Mouse (Mus musculus) gonadal fat pad, adult 2 months (tissue): ENCODE data around the gene Mpped2. TPM values are rescaled to one million over a fixed set of nuclear protein-coding genes. Genes with fewer than 3 reads are reported as not detected.

Source experiments
- DNase-seq: peaks from one replicate; pipeline ENCODE4 v3.0.0-alpha.2; 2012; ENCODE audit warnings: low read depth
- polyA plus RNA-seq: library from polyadenylated mRNA; depleted of rRNA; stranded (reverse); fragments of >200 nt; gene quantifications from 2 replicates; pipeline ENCODE4 v1.2.3, GENCODE M21; 2012

Mpped2 gene
- polyA plus RNA-seq, 1 experiment = 6.5 TPM

GRCm38 (mm10) chr2:106797855-106798254 is 104.8 kb downstream of the Mpped2 start:
- no peak for DNase-seq

GRCm38 (mm10) chr2:106798824-106799223 is 105.8 kb downstream of the Mpped2 start:
- no peak for DNase-seq

GRCm38 (mm10) chr2:106815898-106816297 is 122.8 kb downstream of the Mpped2 start:
- DNase-seq = no peak

- no peak for DNase-seq
These were observed 128.2 kb downstream of the Mpped2 start for GRCm38 (mm10) chr2:106821292-106821691.

- peak; percentile 42 for DNase-seq
These were observed 128.8 kb downstream of the Mpped2 start for GRCm38 (mm10) chr2:106821883-106822282.

- DNase-seq = no peak
These were observed 129.5 kb downstream of the Mpped2 start for GRCm38 (mm10) chr2:106822540-106822939.

GRCm38 (mm10) chr2:106825461-106825860 is 132.4 kb downstream of the Mpped2 start:
- DNase-seq = no peak

GRCm38 (mm10) chr2:106826023-106826422 is 133.0 kb downstream of the Mpped2 start:
- DNase-seq = no peak

GRCm38 (mm10) chr2:106826806-106827205 is 133.7 kb downstream of the Mpped2 start:
- no peak for DNase-seq

GRCm38 (mm10) chr2:106828573-106829310 is 135.7 kb downstream of the Mpped2 start:
- DNase-seq = no peak

- DNase-seq = no peak
These were observed 136.4 kb downstream of the Mpped2 start for GRCm38 (mm10) chr2:106829420-106829819.

GRCm38 (mm10) chr2:106832577-106832976 is 139.5 kb downstream of the Mpped2 start:
- no peak for DNase-seq

- DNase-seq = no peak
These were observed 140.1 kb downstream of the Mpped2 start for GRCm38 (mm10) chr2:106833212-106833611.

GRCm38 (mm10) chr2:106835321-106835720 is 142.3 kb downstream of the Mpped2 start:
- no peak for DNase-seq

GRCm38 (mm10) chr2:106837241-106837640 is 144.2 kb downstream of the Mpped2 start:
- no peak for DNase-seq

- no peak for DNase-seq
These were observed 151.1 kb downstream of the Mpped2 start for GRCm38 (mm10) chr2:106844147-106844546.

GRCm38 (mm10) chr2:106844766-106845678 is 152.0 kb downstream of the Mpped2 start:
- peak; percentile 93 for DNase-seq

GRCm38 (mm10) chr2:106846511-106846910 is 153.4 kb downstream of the Mpped2 start:
- DNase-seq = no peak

- DNase-seq = no peak
These were observed 156.3 kb downstream of the Mpped2 start for GRCm38 (mm10) chr2:106849389-106849788.

GRCm38 (mm10) chr2:106851515-106851914 is 158.4 kb downstream of the Mpped2 start:
- DNase-seq = no peak

- DNase-seq = no peak
These were observed 161.1 kb downstream of the Mpped2 start for GRCm38 (mm10) chr2:106854213-106854612.

GRCm38 (mm10) chr2:106854758-106855157 is 161.7 kb downstream of the Mpped2 start:
- no peak for DNase-seq

- DNase-seq = no peak
These were observed 162.1 kb downstream of the Mpped2 start for GRCm38 (mm10) chr2:106855184-106855583.
